Mouse (Mus musculus) heart, postnatal 0 days (tissue): ENCODE data around the gene Cnn3. TPM values are rescaled to one million over a fixed set of nuclear protein-coding genes. Genes with fewer than 3 reads are reported as not detected.

Experiments
- ATAC-seq: fragments of 200-750 bp; cut with Nextera tagmentation; 2 replicates; pipeline ENCODE4 v1.8.0; 2017; ENCODE audit warnings: low read depth, moderate number of reproducible peaks, moderate library complexity; ENCODE audit not compliant: insufficient read depth
- DNase-seq: peaks from one replicate; pipeline ENCODE4 v3.0.0-alpha.2; 2016; ENCODE audit warnings: low spot score
- H3K27ac ChIP-seq: fragments of 300-500 bp; sonication (generic); 2 replicates; pipeline ENCODE4 v1.5.1; 2014; ENCODE audit warnings: low read depth, mild to moderate bottlenecking
- H3K27me3 ChIP-seq: fragments of 300-500 bp; sonication (generic); 2 replicates; pipeline ENCODE4 v1.6.1; 2014; ENCODE audit warnings: low read length, mixed read lengths; ENCODE audit not compliant: control insufficient read depth, insufficient read depth
- H3K36me3 ChIP-seq: fragments of 300-500 bp; sonication (generic); replicated peaks from 2 replicates; pipeline ENCODE4 v1.6.1; 2014; ENCODE audit warnings: low read length, mixed read lengths; ENCODE audit not compliant: control insufficient read depth, insufficient read depth
- H3K4me1 ChIP-seq: fragments of 300-500 bp; sonication (generic); 2 replicates; pipeline ENCODE4 v1.6.1; 2014; ENCODE audit warnings: antibody characterized with exemption; ENCODE audit not compliant: control insufficient read depth, insufficient read depth
- H3K4me2 ChIP-seq: fragments of 300-500 bp; sonication (generic); 2 replicates; pipeline ENCODE4 v1.6.1; 2014; ENCODE audit warnings: low read depth, mild to moderate bottlenecking, low read length, moderate library complexity
- H3K4me3 ChIP-seq: fragments of 300-500 bp; sonication (generic); 2 replicates; pipeline ENCODE4 v1.5.1; 2014; ENCODE audit warnings: low read depth, low read length
- H3K9ac ChIP-seq: fragments of 300-500 bp; sonication (generic); replicated peaks from 2 replicates; pipeline ENCODE4 v1.6.1; 2014; ENCODE audit warnings: low read depth, low read length, mixed read lengths
- H3K9me3 ChIP-seq: fragments of 300-500 bp; sonication (generic); replicated peaks from 2 replicates; pipeline ENCODE4 v1.6.1; 2016; ENCODE audit warnings: low read length; ENCODE audit not compliant: control insufficient read depth
- CTCF ChIP-seq: IDR thresholded peaks from 2 replicates; pipeline ENCODE4 v1.5.1; 2016; ENCODE audit warnings: antibody characterized with exemption, control low read depth, low read depth
- EP300 ChIP-seq: IDR thresholded peaks from 2 replicates; pipeline ENCODE4 v1.6.1; 2016; ENCODE audit warnings: antibody characterized with exemption, low read depth
- WGBS: fragments of 180-500 bp; shearing (Covaris S2); extraction: QIAGEN DNeasy Blood & Tissue Kit; methylation state at CpG from one replicate; pipeline ENCODE4 v1.1.7; 2014; 5-methylcytosine and 5-hydroxymethylcytosine counted together
- polyA plus RNA-seq: library from polyadenylated mRNA; unstranded; fragments of >200 nt; fragmentation: Nextera tagmentation; extraction: Ambion mirVana; gene quantifications from 2 replicates; pipeline ENCODE4 v1.2.1, GENCODE M21; 2015
- total RNA-seq: library from RNA; depleted of rRNA; stranded (reverse); fragments of >200 nt; gene quantifications from 2 replicates; pipeline ENCODE4 v1.2.3, GENCODE M21; 2014; ENCODE audit warnings: low replicate concordance

Cnn3 gene
- total and polyA plus RNA-seq, 2 experiments from 2014 or later, result 132 to 190 TPM

GRCm38 (mm10) chr3:121444414-121444813 is 18.1 kb downstream of the Cnn3 start:
- Histone ChIP-seq H3K4me2 (no peak overlapping the region), H3K4me1 (peaks cover 48% of the 10 kb centered on the region), H3K27ac (no peak overlapping the region), H3K36me3 (0 out of 2 replicates have a peak, but pooled peaks cover 3% of the 10 kb centered on the region), H3K9ac (no peak overlapping the region), H3K27me3 (no peaks in the 10 kb centered on the region), H3K9me3 (no peaks in the 10 kb centered on the region), H3K4me3 (no peak overlapping the region)
- ATAC-seq (no peak), DNase-seq (no peak)
- TF ChIP-seq EP300 (no peak), CTCF (no peak)
- WGBS, result 94% methylated on average over 6 of the region's 6 CpGs

- peaks cover 17% of the 10 kb centered on the region for H3K36me3 ChIP-seq
- no peak overlapping the region for H3K27ac ChIP-seq
- no peak overlapping the region for H3K9ac ChIP-seq
- no peak for ATAC-seq
- no peak overlapping the region for H3K4me2 ChIP-seq
- peaks cover 36% of the 10 kb centered on the region for H3K4me1 ChIP-seq
- no peaks in the 10 kb centered on the region for H3K9me3 ChIP-seq
- no peak for TF ChIP-seq EP300
- no peak overlapping the region for H3K4me3 ChIP-seq
- no peak for DNase-seq
- H3K27me3 ChIP-seq, result no peaks in the 10 kb centered on the region
- 39% methylated on average over 8 of the region's 8 CpGs for WGBS
Measured at GRCm38 (mm10) chr3:121446454-121446853, 20.2 kb downstream of the Cnn3 start.

GRCm38 (mm10) chr3:121448029-121448468 is 21.8 kb downstream of the Cnn3 start:
- H3K4me2 ChIP-seq, result peak overlapping the region; percentile 0
- 49% methylated on average over 11 of the region's 11 CpGs for WGBS
- no peak for DNase-seq

DNA sequence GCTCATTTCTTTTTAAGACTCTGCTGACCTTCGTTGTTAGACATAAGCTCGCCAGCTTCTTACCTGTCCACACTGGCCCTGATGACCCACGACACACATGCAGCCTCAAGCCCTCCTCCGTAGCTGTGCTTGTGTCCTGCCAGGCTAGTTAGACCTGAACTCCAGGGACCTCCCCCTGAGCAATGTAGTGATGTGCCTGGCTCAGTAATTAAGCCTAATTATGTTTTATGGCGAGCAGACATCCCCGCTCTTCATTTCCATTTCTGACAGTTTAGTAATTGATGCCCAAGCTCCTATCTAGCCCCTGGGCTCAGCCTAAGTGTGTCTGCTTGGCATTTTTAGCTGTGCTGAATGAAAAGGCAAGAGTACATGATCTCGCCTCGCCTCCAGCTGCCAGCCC is 22.3 kb downstream of the Cnn3 start:
- Histone ChIP-seq H3K9me3 (no peaks in the 10 kb centered on the region), H3K4me1 (peaks cover 22% of the 10 kb centered on the region), H3K36me3 (peaks cover 34% of the 10 kb centered on the region), H3K4me2 (peak overlapping the region; percentile 0), H3K9ac (no peak overlapping the region), H3K4me3 (no peak overlapping the region), H3K27ac (no peak overlapping the region), H3K27me3 (no peaks in the 10 kb centered on the region)
- ATAC-seq, result no peak
- no peak for TF ChIP-seq EP300
- no peak for TF ChIP-seq CTCF
- WGBS, result 71% methylated on average over 8 of the region's 8 CpGs
- no peak for DNase-seq

More at GRCm38 (mm10) chr3:121448029-121448468, 21.8 kb downstream of the Cnn3 start:
- peak overlapping the region; percentile 30 for H3K27ac ChIP-seq
- H3K36me3 ChIP-seq, result peaks cover 33% of the 10 kb centered on the region
- no peak overlapping the region for H3K9ac ChIP-seq
- no peaks in the 10 kb centered on the region for H3K9me3 ChIP-seq
- H3K4me3 ChIP-seq, result no peak overlapping the region
- TF ChIP-seq CTCF (no peak), EP300 (no peak)
- no peaks in the 10 kb centered on the region for H3K27me3 ChIP-seq
- no peak for ATAC-seq
- H3K4me1 ChIP-seq, result peaks cover 25% of the 10 kb centered on the region

GRCm38 (mm10) chr3:121449527-121449926 is 23.2 kb downstream of the Cnn3 start:
- 84% methylated on average over 8 of the region's 8 CpGs for WGBS
- ATAC-seq (no peak), DNase-seq (no peak)
- no peaks in the 10 kb centered on the region for H3K27me3 ChIP-seq
- H3K4me3 ChIP-seq, result no peak overlapping the region
- no peaks in the 10 kb centered on the region for H3K9me3 ChIP-seq
- peaks cover 17% of the 10 kb centered on the region for H3K4me1 ChIP-seq
- H3K9ac ChIP-seq, result no peak overlapping the region
- no peak overlapping the region for H3K27ac ChIP-seq
- H3K36me3 ChIP-seq, result peaks cover 34% of the 10 kb centered on the region
- no peak overlapping the region for H3K4me2 ChIP-seq
- TF ChIP-seq CTCF, result no peak
- TF ChIP-seq EP300, result no peak

DNA sequence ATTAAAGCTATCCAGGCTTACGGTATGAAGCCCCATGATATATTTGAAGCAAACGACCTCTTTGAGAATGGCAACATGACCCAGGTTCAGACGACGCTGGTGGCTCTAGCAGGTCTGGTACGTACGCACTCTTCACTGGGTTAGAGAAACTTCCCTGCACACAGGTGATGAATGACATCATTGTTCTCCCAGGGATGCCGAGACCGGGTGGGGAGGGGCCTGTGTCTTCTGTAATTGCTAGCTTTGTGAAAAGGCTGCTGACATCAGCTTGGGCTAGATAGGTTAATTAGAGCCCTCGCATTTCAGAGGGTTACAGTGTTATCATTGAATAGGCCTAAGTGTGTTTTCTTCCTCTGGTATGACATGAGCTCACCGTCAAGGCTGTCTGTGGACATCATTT is 25.1 kb downstream of the Cnn3 start:
- no peak overlapping the region for H3K27ac ChIP-seq
- TF ChIP-seq EP300, result no peak
- TF ChIP-seq CTCF, result no peak
- H3K9ac ChIP-seq, result no peak overlapping the region
- WGBS, result 74% methylated on average over 10 of the region's 10 CpGs
- no peak overlapping the region for H3K4me2 ChIP-seq
- ATAC-seq, result no peak
- H3K27me3 ChIP-seq, result no peaks in the 10 kb centered on the region
- no peak overlapping the region for H3K4me3 ChIP-seq
- H3K9me3 ChIP-seq, result no peaks in the 10 kb centered on the region
- peaks cover 53% of the 10 kb centered on the region for H3K36me3 ChIP-seq
- no peak for DNase-seq
- peaks cover 6% of the 10 kb centered on the region; the same call in 1 of the 2 replicates for H3K4me1 ChIP-seq
